Mouse (Mus musculus): ENCODE measurements around the gene 1600014C23Rik.

- TF ChIP-seq POLR2A (IDR thresholded peaks at IDR 0.05; ENCODE audit: borderline replicate concordance, control insufficient read depth, low read depth, low read length) (no peak), CTCF (IDR thresholded peaks at IDR 0.05; ENCODE audit: control insufficient read depth, insufficient read depth, low read length) (no peak)
These were observed 46.9 kb downstream of the 1600014C23Rik start, which contains the start of gene Tmem63b for GRCm38 (mm10) chr17:45686716-45687115.

Data from bone marrow, adult 2 months (tissue).